Mouse (Mus musculus) ES-E14 (cell line): ENCODE measurements at regions not wholly inside any gene's neighbourhood (a gene's known extent, or its start where the extent isn't known, plus 50 kb on each side); places are given as distances from the start of the nearest gene placed in this dataset.

Experiments
- CHD2 ChIP-seq: IDR thresholded peaks from 2 replicates; pipeline ENCODE4 v1.6.1; 2014; ENCODE audit warnings: mild to moderate bottlenecking, low read depth, low read length, inconsistent platforms
- HCFC1 ChIP-seq: IDR thresholded peaks from 2 replicates; pipeline ENCODE4 v1.6.1; 2012; ENCODE audit warnings: low read length, inconsistent platforms, borderline replicate concordance; ENCODE audit not compliant: insufficient read depth
- ZC3H11A ChIP-seq: IDR thresholded peaks from 2 replicates; pipeline ENCODE4 v1.6.1; 2012; ENCODE audit warnings: low read depth, mild to moderate bottlenecking, inconsistent platforms, low read length, borderline replicate concordance
- ZNF384 ChIP-seq: IDR thresholded peaks from 2 replicates; pipeline ENCODE4 v1.6.1; 2012; ENCODE audit warnings: low read depth, low read length, inconsistent platforms

DNA sequence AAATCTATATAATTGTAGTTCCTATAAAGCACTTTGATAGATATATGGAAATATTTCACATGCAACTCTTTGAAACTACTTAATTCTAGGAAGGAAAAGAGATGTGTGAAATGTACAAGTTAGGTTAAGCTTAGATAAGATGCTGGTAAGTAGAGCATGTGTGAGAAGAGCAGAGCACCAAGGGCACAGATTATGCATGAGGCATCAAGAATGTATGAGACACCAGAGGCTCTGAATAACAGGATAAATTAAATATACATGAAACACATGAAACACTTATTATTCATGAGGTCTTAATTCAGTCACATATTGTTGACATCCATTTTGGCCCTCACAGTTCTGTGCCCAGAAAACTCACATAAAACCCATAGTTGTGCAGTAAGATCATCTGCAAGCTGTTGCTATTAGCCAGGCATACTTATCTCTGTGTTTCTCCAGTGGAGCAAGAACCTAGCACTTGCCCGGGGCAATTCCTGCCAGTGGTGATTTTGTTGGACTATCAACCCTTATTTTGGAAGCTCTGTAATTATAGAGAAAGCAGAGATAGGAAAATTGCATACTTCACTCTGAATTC lies 556.1 kb downstream of the Plod2 start:
- no peak for TF ChIP-seq ZNF384
- TF ChIP-seq ZC3H11A = no peak
- TF ChIP-seq HCFC1 = no peak
- no peak for TF ChIP-seq CHD2
